Mouse (Mus musculus) cerebellum, adult 2 months (tissue): ENCODE data around the gene Gm281. TPM values are rescaled to one million over a fixed set of nuclear protein-coding genes. Genes with fewer than 3 reads are reported as not detected.
"Not testable (repeated sequence)": the region's sequence is repeated elsewhere in the genome, so short reads cannot be mapped to it uniquely, and the experiment has no call there.

Source experiments
- DNase-seq, 2 experiments: peaks; one replicate each; pipeline ENCODE4 v3.0.0; 2021
- H3K27ac ChIP-seq: fragments of 200-500 bp; 2 replicates; pipeline ENCODE4 v1.5.1; 2012; ENCODE audit warnings: low read length, control low read depth, inconsistent platforms; ENCODE audit not compliant: insufficient read depth
- H3K27me3 ChIP-seq: fragments of 200-500 bp; 2 replicates; pipeline ENCODE4 v1.6.1; 2012; ENCODE audit warnings: inconsistent platforms, mild to moderate bottlenecking, low read length, moderate library complexity; ENCODE audit not compliant: control insufficient read depth, insufficient read depth
- H3K4me1 ChIP-seq: fragments of 200-500 bp; 2 replicates; pipeline ENCODE4 v1.6.1; 2011; ENCODE audit warnings: low read length; ENCODE audit not compliant: control insufficient read depth, insufficient read depth
- H3K4me3 ChIP-seq: fragments of 200-500 bp; replicated peaks from 2 replicates; pipeline ENCODE3; 2011; ENCODE audit warnings: mild to moderate bottlenecking, low read depth, low read length, control low read depth; ENCODE audit not compliant: insufficient read depth
- CTCF ChIP-seq: fragments of 200-500 bp; IDR thresholded peaks from 2 replicates; pipeline ENCODE4 v1.5.1; 2011; ENCODE audit warnings: low read depth, mild to moderate bottlenecking, control low read depth, low read length, moderate library complexity, borderline replicate concordance; ENCODE audit not compliant: insufficient read depth
- POLR2A ChIP-seq: fragments of 200-500 bp; IDR thresholded peaks from 2 replicates; pipeline ENCODE4 v1.6.1; 2011; ENCODE audit warnings: low read length, control low read depth, borderline replicate concordance; ENCODE audit not compliant: insufficient read depth
- WGBS: fragments of 180-500 bp; shearing (Covaris S2); methylation state at CpG from one replicate; pipeline ENCODE4 v1.1.7; 2018; 5-methylcytosine and 5-hydroxymethylcytosine counted together
- polyA plus RNA-seq: library from polyadenylated mRNA; depleted of rRNA; stranded (reverse); fragments of >200 nt; gene quantifications from 2 replicates; pipeline ENCODE4 v1.2.3, GENCODE M21; 2012; rRNA removed

Gene Gm281
- not detected in 2 replicates for polyA plus RNA-seq

GRCm38 (mm10) chr14:13914387-13915082 is at the start of gene Gm281:
Gene Gm281 (minus strand): TSS chr14:13914478.
- no peaks in the 10 kb centered on the region for H3K4me1 ChIP-seq
- no peak for DNase-seq
- 16% methylated on average over 1 of the region's 1 CpGs for WGBS

GRCm38 (mm10) chr14:13963527-13963926 is 49.2 kb upstream of the Gm281 start:
- no peaks in the 10 kb centered on the region for H3K27me3 ChIP-seq
- H3K4me3 ChIP-seq, result no peak overlapping the region
- 70% methylated on average over 1 of the region's 1 CpGs for WGBS
- H3K27ac ChIP-seq, result no peak overlapping the region
- H3K4me1 ChIP-seq, result peaks cover 4% of the 10 kb centered on the region
- TF ChIP-seq POLR2A (no peak), CTCF (no peak)
- DNase-seq, result no peak

More at GRCm38 (mm10) chr14:13914387-13915082, at the start of gene Gm281:
- Histone ChIP-seq H3K27ac (no peak within 1 kb of the TSS), H3K27me3 (no peaks in the 10 kb centered on the region), H3K4me3 (no peak within 1 kb of the TSS)
- TF ChIP-seq POLR2A (no peak), CTCF (no peak)

- Histone ChIP-seq H3K27ac (no peak overlapping the region), H3K4me3 (no peak overlapping the region), H3K27me3 (no peaks in the 10 kb centered on the region), H3K4me1 (peaks cover 4% of the 10 kb centered on the region)
- DNase-seq, result no peak
- WGBS, result 76% methylated on average over 6 of the region's 6 CpGs
- no peak for TF ChIP-seq POLR2A
- TF ChIP-seq CTCF, result no peak
These were observed 48.2 kb upstream of the Gm281 start for GRCm38 (mm10) chr14:13962476-13962875.

GRCm38 (mm10) chr14:13961401-13962112 is 47.3 kb upstream of the Gm281 start, which contains the start of the genes Atxn7 and Thoc7:
Gene Atxn7 (plus strand): TSS chr14:13961440.
Gene Thoc7 (minus strand): TSS chr14:13961852.
- DNase-seq, result peak; percentile 56 to 72
- Histone ChIP-seq H3K27ac (peak within 1 kb of the TSS; percentile 51), H3K4me1 (peaks cover 7% of the 10 kb centered on the region), H3K4me3 (peak within 1 kb of the TSS; percentile 96), H3K27me3 (no peaks in the 10 kb centered on the region)
- TF ChIP-seq POLR2A (0 out of 2 replicates have a peak, but pooled peaks have one; percentile 1), CTCF (no peak)
- WGBS, result 2% methylated on average over 56 of the region's 56 CpGs

GRCm38 (mm10) chr14:13960482-13961325 is 46.4 kb upstream of the Gm281 start:
- under 1% methylated on average over 67 of the region's 75 CpGs for WGBS
- TF ChIP-seq CTCF (no peak), POLR2A (0 out of 2 replicates have a peak, but pooled peaks have one; percentile 15)
- H3K4me3 ChIP-seq, result peak overlapping the region; percentile 96
- peaks cover 7% of the 10 kb centered on the region for H3K4me1 ChIP-seq
- DNase-seq, result peak; percentile 74 to 75
- no peaks in the 10 kb centered on the region for H3K27me3 ChIP-seq
- peak overlapping the region; percentile 45 for H3K27ac ChIP-seq

GRCm38 (mm10) chr14:13960079-13960478 is 45.8 kb upstream of the Gm281 start:
- under 1% methylated on average over 9 of the region's 9 CpGs for WGBS
- peak; percentile 42 to 51 for DNase-seq
- no peak overlapping the region for H3K27ac ChIP-seq
- peaks cover 7% of the 10 kb centered on the region for H3K4me1 ChIP-seq
- no peaks in the 10 kb centered on the region for H3K27me3 ChIP-seq
- TF ChIP-seq POLR2A (no peak), CTCF (no peak)
- peak overlapping the region; percentile 96 for H3K4me3 ChIP-seq

- 95% methylated on average over 3 of the region's 3 CpGs for WGBS
These were observed 37.9 kb upstream of the Gm281 start for GRCm38 (mm10) chr14:13952151-13952550.

More at GRCm38 (mm10) chr14:13952151-13952550, 37.9 kb upstream of the Gm281 start:
- not testable (repeated sequence) for H3K27ac ChIP-seq, H3K27me3 ChIP-seq, H3K4me3 ChIP-seq, H3K4me1 ChIP-seq, DNase-seq
